Mouse (Mus musculus): ENCODE results near the gene Aebp2.

Aebp2 gene

GRCm38 (mm10) chr6:140606534-140606933 is 15.9 kb upstream of the Aebp2 start:
- DNase-seq (ENCODE audit: low spot score) = no peak

- no peak for DNase-seq (ENCODE audit: low spot score)
Measured at GRCm38 (mm10) chr6:140608666-140609065, 13.8 kb upstream of the Aebp2 start.

DNA sequence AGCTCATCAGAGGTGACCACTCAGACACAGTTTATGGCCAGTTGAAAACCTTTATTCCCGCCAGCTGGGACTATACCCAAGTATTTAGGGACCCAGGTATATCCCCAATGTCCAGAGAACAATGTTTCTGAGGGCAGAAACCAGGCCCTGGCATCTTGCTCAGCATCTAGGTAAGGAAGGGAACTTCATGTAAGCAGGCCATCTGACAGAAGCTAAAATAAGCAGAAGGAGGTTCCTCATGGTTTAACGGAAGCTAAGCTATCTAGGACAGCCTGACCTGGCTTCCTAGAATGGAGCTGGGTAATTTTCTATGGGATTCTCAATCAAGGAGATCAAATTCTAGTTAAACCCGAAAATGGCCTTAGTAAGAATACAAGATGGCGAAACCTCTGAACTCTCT is 12.9 kb upstream of the Aebp2 start:
- DNase-seq (ENCODE audit: low spot score) = no peak

DNA sequence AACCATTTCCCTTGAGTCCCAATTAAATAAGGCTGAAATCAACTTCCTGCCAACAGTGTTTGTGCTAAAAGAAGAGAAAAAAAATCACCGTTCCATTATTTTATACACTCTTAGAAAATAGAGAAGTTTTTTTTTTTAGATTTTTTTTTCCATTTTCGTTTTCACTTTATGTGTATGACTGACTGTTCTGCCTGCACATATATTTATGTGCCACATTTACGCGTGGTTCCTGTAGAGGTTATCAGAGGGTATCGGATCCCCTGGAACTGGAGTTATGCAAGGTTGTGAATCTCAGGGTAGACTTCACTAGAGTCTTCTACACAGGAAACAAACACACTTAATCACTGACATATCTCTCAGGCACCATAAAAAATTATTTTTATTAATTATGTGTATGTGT is 12.3 kb upstream of the Aebp2 start:
- DNase-seq (ENCODE audit: low spot score) = no peak

GRCm38 (mm10) chr6:140611282-140611681 is 11.2 kb upstream of the Aebp2 start:
- no peak for DNase-seq (ENCODE audit: low spot score)

GRCm38 (mm10) chr6:140611893-140612473 is 10.5 kb upstream of the Aebp2 start:
- no peak for DNase-seq (ENCODE audit: low spot score)

- DNase-seq (ENCODE audit: low spot score) = no peak
Measured at GRCm38 (mm10) chr6:140613822-140614221, 8.6 kb upstream of the Aebp2 start.

DNA sequence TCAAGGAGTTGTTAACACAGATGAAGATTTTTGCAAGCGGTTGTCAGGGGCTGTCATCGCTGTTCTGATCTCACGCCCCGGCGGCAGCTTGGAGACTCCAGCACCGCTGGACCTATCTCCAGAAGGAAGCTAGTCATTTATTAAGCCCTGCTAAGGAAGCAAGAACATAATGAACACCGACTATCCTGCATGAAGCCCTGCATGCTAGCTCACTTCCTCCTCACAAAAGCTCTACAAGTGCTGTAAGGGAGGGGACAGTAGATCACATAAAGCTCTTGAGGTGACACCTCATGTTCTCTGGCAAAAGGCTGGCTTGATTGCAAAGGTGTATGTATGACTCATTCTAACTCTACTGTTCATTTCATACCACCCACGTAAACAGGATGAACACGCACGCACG is 7.8 kb upstream of the Aebp2 start:
- DNase-seq (ENCODE audit: low spot score) = no peak

- DNase-seq (ENCODE audit: low spot score) = no peak
Measured at GRCm38 (mm10) chr6:140620531-140621349, 1.7 kb upstream of the Aebp2 start.

- no peak for DNase-seq (ENCODE audit: low spot score)
Measured at GRCm38 (mm10) chr6:140621622-140622021, 841 bp upstream of the Aebp2 start.

DNA sequence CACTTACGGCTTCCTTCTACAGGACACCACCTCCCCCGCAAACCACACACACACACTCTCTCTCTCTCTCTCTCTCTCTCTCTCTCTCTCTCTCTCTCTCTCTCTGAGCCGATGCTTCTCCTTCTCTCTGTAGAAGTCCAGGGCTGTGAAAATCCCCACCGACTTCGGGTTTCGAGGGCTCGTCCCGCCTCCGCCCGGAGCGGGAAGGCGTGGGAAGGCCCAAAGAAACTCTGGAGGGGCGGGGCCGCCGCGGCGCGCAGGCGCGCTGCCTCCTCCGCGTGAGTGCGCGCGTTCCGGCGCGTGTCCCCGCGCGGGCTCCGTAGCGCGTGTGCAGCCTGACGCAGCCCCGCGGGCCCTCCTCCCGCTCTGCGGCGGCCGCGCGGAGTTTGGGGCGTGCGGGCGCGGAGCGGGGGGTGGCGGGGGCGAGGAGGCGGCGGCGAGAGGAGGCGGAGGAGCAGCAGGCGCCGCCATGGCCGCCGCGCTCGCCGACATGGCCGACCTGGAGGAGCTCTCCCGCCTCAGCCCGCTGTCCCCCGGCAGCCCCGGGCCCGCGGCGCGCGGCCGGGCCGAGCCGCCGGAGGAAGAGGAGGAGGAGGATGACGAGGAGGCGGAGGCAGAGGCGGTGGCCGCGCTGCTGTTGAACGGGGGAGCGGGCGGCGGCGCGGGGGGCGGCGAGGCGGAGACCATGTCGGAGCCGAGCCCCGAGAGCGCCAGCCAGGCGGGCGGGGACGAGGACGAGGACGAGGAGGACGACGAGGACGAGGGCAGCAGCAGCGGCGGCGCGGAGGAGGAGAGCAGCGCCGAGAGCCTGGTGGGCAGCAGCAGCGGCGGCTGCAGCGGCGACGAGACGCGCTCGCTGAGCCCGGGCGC is 998 bp downstream of the Aebp2 start:
- peak; percentile 92 for DNase-seq (ENCODE audit: low spot score)

GRCm38 (mm10) chr6:140624096-140625051 is 1.9 kb downstream of the Aebp2 start:
- DNase-seq (ENCODE audit: low spot score) = no peak

DNA sequence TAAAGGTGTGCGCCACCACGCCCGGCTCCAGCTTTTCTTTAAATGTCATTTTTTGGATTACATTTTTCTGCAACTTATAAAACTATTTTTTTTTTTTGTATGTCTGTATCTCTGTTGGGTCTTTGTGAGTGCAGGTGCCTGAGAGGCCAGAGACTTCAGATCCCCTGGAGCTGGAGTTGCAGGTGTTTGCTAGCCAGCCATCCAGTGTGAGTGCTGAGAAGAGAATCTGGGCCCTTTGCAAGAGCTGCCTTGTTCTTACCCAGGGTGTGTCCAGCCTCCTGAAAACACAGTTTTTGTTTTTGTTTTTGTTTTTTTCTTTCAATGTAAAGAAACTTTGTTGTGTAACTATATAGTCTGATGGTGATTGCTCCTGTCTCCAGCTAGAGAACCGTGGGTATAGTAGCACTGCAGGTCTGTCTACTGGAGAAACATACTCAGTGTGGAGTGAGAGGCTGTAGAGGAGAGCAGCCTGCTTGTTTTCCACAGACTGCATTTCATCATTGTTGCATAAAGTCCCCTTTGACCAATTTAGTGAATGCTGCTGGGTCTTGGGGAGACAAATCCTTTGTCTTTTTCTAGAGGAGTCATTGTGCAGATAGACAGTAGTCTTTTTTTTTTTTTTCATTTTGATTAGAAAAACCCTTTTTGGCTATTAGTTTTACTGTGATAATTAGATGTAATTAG is 6.9 kb downstream of the Aebp2 start:
- no peak for DNase-seq (ENCODE audit: low spot score)

- no peak for DNase-seq (ENCODE audit: low spot score)
Measured at GRCm38 (mm10) chr6:140630306-140630705, 7.8 kb downstream of the Aebp2 start.

DNA sequence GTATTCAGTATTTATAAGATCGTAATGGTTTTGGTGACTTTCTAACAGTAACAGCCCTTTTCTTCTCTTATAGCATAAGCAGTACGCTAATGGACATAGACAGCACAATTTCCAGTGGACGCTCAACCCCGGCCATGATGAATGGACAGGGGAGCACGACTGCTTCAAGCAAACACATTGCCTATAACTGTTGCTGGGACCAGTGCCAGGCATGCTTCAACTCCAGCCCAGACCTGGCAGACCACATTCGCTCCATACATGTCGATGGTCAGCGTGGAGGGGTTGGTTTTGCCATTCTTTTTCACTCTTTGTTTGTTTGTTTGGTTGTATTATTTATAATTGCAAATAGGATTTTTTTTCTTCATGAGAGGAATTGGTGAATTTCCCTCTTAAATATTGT is 11.2 kb downstream of the Aebp2 start:
- DNase-seq (ENCODE audit: low spot score) = no peak

DNA sequence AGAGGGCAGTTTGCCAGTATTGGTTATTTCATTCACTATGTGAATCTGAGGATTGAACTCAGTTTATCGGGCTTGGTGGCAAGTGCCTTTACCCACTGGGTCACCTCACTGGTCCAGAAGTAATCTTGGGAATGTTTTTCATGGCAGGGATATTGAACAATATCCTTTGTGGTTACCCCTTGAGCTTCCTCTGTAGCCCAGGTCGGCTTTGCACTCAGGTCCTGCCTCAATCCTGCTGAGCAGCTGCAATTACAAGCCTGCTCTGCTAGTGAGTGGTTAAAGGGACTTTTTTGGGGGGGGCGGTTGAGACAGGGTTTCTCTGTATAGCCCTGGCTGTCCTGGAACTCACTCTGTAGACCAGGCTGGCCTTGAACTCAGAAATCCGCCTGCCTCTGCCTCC is 13.8 kb downstream of the Aebp2 start:
- no peak for DNase-seq (ENCODE audit: low spot score)

- no peak for DNase-seq (ENCODE audit: low spot score)
Measured at GRCm38 (mm10) chr6:140642010-140642409, 19.5 kb downstream of the Aebp2 start.

- no peak for DNase-seq (ENCODE audit: low spot score)
Measured at GRCm38 (mm10) chr6:140642655-140643054, 20.2 kb downstream of the Aebp2 start.

DNA sequence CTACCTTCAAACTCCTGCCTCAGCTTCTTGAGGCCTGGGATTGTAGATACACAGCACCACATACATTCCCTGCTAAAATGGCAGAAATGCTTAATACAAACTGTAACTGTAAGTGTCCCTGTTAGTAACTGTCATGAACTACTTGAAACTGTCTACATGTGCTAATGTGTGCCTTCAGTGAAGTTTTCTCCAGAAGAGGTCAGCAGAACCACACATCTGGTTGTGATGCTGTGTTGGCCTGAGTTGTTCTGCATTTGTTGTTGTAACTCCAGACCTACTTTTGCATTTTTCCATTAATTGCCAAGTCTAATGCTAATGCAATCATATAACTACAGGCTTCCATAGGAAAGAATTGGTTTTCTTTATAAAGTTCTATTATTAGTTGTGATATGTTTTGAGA is 23.5 kb downstream of the Aebp2 start:
- DNase-seq (ENCODE audit: low spot score) = no peak

GRCm38 (mm10) chr6:140646892-140647291 is 24.4 kb downstream of the Aebp2 start:
- DNase-seq (ENCODE audit: low spot score) = no peak

DNA sequence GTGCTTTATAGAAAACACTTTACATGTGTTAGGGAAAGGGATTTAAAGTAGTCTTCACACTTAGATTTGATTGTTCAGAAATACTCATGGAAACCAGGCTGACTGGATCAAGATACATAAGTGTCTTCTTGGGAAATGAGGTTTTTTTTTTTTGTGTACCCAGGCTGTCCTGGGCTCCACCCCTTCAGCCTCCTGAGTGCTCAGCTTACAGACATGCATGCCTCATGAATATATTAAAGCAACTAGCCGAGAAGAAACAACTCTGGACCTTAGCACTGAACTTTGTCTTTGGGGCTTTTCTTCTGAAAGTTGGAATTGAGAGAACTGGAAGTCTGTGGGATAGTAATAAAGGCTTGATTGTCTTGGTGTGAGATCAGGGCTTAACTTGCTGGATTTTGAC is 27.3 kb downstream of the Aebp2 start:
- DNase-seq (ENCODE audit: low spot score) = no peak
